Mouse (Mus musculus) testis, postnatal 10 days (tissue): ENCODE data around the gene Endou.
A peak's percentile ranks its signal among the peaks of the same experiment; 100 is the strongest.
"Not testable (repeated sequence)": the region's sequence is repeated elsewhere in the genome, so short reads cannot be mapped to it uniquely, and the experiment has no call there.

Experiments
- DNase-seq: peaks from one replicate; pipeline ENCODE4 v3.0.0; 2021; ENCODE audit warnings: low spot score

Gene Endou

GRCm38 (mm10) chr15:97684118-97684517 lies 47.0 kb downstream of the Endou start:
- no peak for DNase-seq

GRCm38 (mm10) chr15:97682053-97682452 lies 49.1 kb downstream of the Endou start:
- no peak for DNase-seq

- no peak for DNase-seq
These were observed 51.0 kb downstream of the Endou start for GRCm38 (mm10) chr15:97679991-97680681.

- no peak for DNase-seq
These were observed 53.8 kb downstream of the Endou start for GRCm38 (mm10) chr15:97677341-97677740.

- DNase-seq: no peak
These were observed 55.2 kb downstream of the Endou start for GRCm38 (mm10) chr15:97675927-97676326.

- DNase-seq: no peak
These were observed 56.7 kb downstream of the Endou start for GRCm38 (mm10) chr15:97674423-97674822.

- DNase-seq: no peak
These were observed 57.7 kb downstream of the Endou start for GRCm38 (mm10) chr15:97673256-97674000.

- no peak for DNase-seq
These were observed 58.9 kb downstream of the Endou start for GRCm38 (mm10) chr15:97672211-97672765.

- DNase-seq: no peak
These were observed 60.6 kb downstream of the Endou start for GRCm38 (mm10) chr15:97670554-97670953.

- not testable (repeated sequence) for DNase-seq
These were observed 62.8 kb downstream of the Endou start for GRCm38 (mm10) chr15:97668158-97668877.

- peak; percentile 78 for DNase-seq
These were observed 63.7 kb downstream of the Endou start for GRCm38 (mm10) chr15:97667437-97667836.

GRCm38 (mm10) chr15:97666457-97666770 lies 64.7 kb downstream of the Endou start:
- no peak for DNase-seq

GRCm38 (mm10) chr15:97665770-97666456 lies 65.2 kb downstream of the Endou start:
- DNase-seq: no peak

GRCm38 (mm10) chr15:97664981-97665668 lies 66.0 kb downstream of the Endou start:
- no peak for DNase-seq

- peak; percentile 83 for DNase-seq
These were observed 67.3 kb downstream of the Endou start for GRCm38 (mm10) chr15:97663750-97664406.
